Mouse (Mus musculus) limb, embryonic 12.5 days (tissue): ENCODE data around the gene E4f1. TPM values are rescaled to one million over a fixed set of nuclear protein-coding genes. Genes with fewer than 3 reads are reported as not detected.

ENCODE experiments used
- ATAC-seq: fragments of 200-750 bp; cut with Nextera tagmentation; 2 replicates; pipeline ENCODE4 v1.8.0; 2017; ENCODE audit warnings: low read depth, moderate TSS enrichment; ENCODE audit not compliant: insufficient number of reproducible peaks, insufficient read depth, low FRiP score, low TSS enrichment
- H3K27ac ChIP-seq: fragments of 300-500 bp; sonication (generic); 2 replicates; pipeline ENCODE4 v1.5.1; 2016; ENCODE audit warnings: mild to moderate bottlenecking, moderate library complexity
- H3K27me3 ChIP-seq: fragments of 300-500 bp; sonication (generic); 2 replicates; pipeline ENCODE4 v1.6.1; 2016; ENCODE audit warnings: mild to moderate bottlenecking, moderate library complexity
- H3K36me3 ChIP-seq: fragments of 300-500 bp; sonication (generic); 2 replicates; pipeline ENCODE4 v1.6.1; 2016; ENCODE audit warnings: mild to moderate bottlenecking, moderate library complexity
- H3K4me1 ChIP-seq: fragments of 300-500 bp; sonication (generic); replicated peaks from 2 replicates; pipeline ENCODE4 v1.6.1; 2016
- H3K4me2 ChIP-seq: fragments of 300-500 bp; sonication (generic); 2 replicates; pipeline ENCODE4 v1.6.1; 2016; ENCODE audit warnings: mild to moderate bottlenecking, moderate library complexity
- H3K4me3 ChIP-seq: fragments of 300-500 bp; sonication (generic); replicated peaks from 2 replicates; pipeline ENCODE4 v1.5.1; 2016; ENCODE audit warnings: mild to moderate bottlenecking
- H3K9ac ChIP-seq: fragments of 300-500 bp; sonication (generic); replicated peaks from 2 replicates; pipeline ENCODE4 v1.6.1; 2016; ENCODE audit warnings: mild to moderate bottlenecking, moderate library complexity
- H3K9me3 ChIP-seq: fragments of 300-500 bp; sonication (generic); 2 replicates; pipeline ENCODE4 v1.6.1; 2016; ENCODE audit warnings: mild to moderate bottlenecking, moderate library complexity
- WGBS: fragments of 180-500 bp; shearing (Covaris S2); methylation state at CpG from one replicate; pipeline ENCODE4 v1.1.7; 2016; 5-methylcytosine and 5-hydroxymethylcytosine counted together
- polyA plus RNA-seq: library from polyadenylated mRNA; unstranded; fragments of >200 nt; fragmentation: Nextera tagmentation; extraction: Ambion mirVana; gene quantifications from 2 replicates; pipeline ENCODE4 v1.2.1, GENCODE M21; 2016

E4f1 gene
- polyA plus RNA-seq, 1 experiment from 2014 or later = 37.2 TPM

GRCm38 (mm10) chr17:24496026-24496425 lies 25.9 kb upstream of the E4f1 start:
- Histone ChIP-seq H3K27ac (no peak overlapping the region), H3K4me1 (0 out of 2 replicates have a peak, but pooled peaks cover 2% of the 10 kb centered on the region), H3K27me3 (peaks cover 1% of the 10 kb centered on the region; the same call in 1 of the 2 replicates), H3K9me3 (no peaks in the 10 kb centered on the region), H3K9ac (no peak overlapping the region), H3K4me3 (no peak overlapping the region), H3K4me2 (no peak overlapping the region), H3K36me3 (peaks cover 29% of the 10 kb centered on the region)
- WGBS = 76% methylated on average over 1 of the region's 1 CpGs
- ATAC-seq = no peak

- Histone ChIP-seq H3K27ac (no peak overlapping the region), H3K9me3 (no peaks in the 10 kb centered on the region), H3K36me3 (peaks cover 23% of the 10 kb centered on the region), H3K4me3 (no peak overlapping the region), H3K27me3 (peaks cover 5% of the 10 kb centered on the region), H3K4me1 (0 out of 2 replicates have a peak, but pooled peaks cover 2% of the 10 kb centered on the region), H3K4me2 (no peak overlapping the region), H3K9ac (no peak overlapping the region)
- 86% methylated on average over 3 of the region's 3 CpGs for WGBS
- ATAC-seq = no peak
Measured at GRCm38 (mm10) chr17:24495443-24495842, 25.3 kb upstream of the E4f1 start.

GRCm38 (mm10) chr17:24494627-24495335 lies 24.7 kb upstream of the E4f1 start:
- no peak for ATAC-seq
- Histone ChIP-seq H3K9me3 (no peaks in the 10 kb centered on the region), H3K4me1 (0 out of 2 replicates have a peak, but pooled peaks cover 2% of the 10 kb centered on the region), H3K27ac (no peak overlapping the region), H3K9ac (no peak overlapping the region), H3K4me2 (no peak overlapping the region), H3K36me3 (peaks cover 19% of the 10 kb centered on the region), H3K4me3 (no peak overlapping the region), H3K27me3 (peaks cover 12% of the 10 kb centered on the region)
- WGBS = 43% methylated on average over 2 of the region's 2 CpGs

- Histone ChIP-seq H3K27me3 (peaks cover 37% of the 10 kb centered on the region), H3K4me2 (no peak overlapping the region), H3K4me1 (peaks cover 19% of the 10 kb centered on the region), H3K27ac (no peak overlapping the region), H3K9me3 (no peaks in the 10 kb centered on the region), H3K36me3 (no peaks in the 10 kb centered on the region), H3K4me3 (no peak overlapping the region), H3K9ac (no peak overlapping the region)
- ATAC-seq = no peak
- 78% methylated on average over 4 of the region's 4 CpGs for whole genome bisulfite sequencing
Measured at GRCm38 (mm10) chr17:24490399-24490798, 20.3 kb upstream of the E4f1 start.

GRCm38 (mm10) chr17:24489265-24490030 lies 19.3 kb upstream of the E4f1 start:
- 17% methylated on average over 19 of the region's 19 CpGs for WGBS
- Histone ChIP-seq H3K4me2 (peak overlapping the region; percentile 95), H3K4me1 (peaks cover 21% of the 10 kb centered on the region), H3K27ac (no peak overlapping the region), H3K9ac (peak overlapping the region; percentile 83), H3K4me3 (peak overlapping the region; percentile 80), H3K9me3 (no peaks in the 10 kb centered on the region), H3K36me3 (no peaks in the 10 kb centered on the region), H3K27me3 (peaks cover 37% of the 10 kb centered on the region)
- ATAC-seq = 0 out of 2 replicates have a peak, but pooled peaks have one; percentile 7

GRCm38 (mm10) chr17:24488662-24489264 lies 18.6 kb upstream of the E4f1 start:
- Histone ChIP-seq H3K9me3 (no peaks in the 10 kb centered on the region), H3K4me3 (peak overlapping the region; percentile 80), H3K27ac (peak overlapping the region; percentile 35; the same call in 1 of the 2 replicates), H3K27me3 (peaks cover 37% of the 10 kb centered on the region), H3K9ac (peak overlapping the region; percentile 83), H3K4me1 (peaks cover 21% of the 10 kb centered on the region), H3K36me3 (no peaks in the 10 kb centered on the region), H3K4me2 (peak overlapping the region; percentile 95)
- under 1% methylated on average over 63 of the region's 81 CpGs for WGBS
- ATAC-seq = 0 out of 2 replicates have a peak, but pooled peaks have one; percentile 54

GRCm38 (mm10) chr17:24488186-24488661 lies 18.1 kb upstream of the E4f1 start, which contains the start of gene Caskin1:
Gene Caskin1 (plus strand): TSS chr17:24488601.
- H3K36me3 ChIP-seq = no peaks in the 10 kb centered on the region
- peak; percentile 53 for ATAC-seq
- 1% methylated on average over 38 of the region's 45 CpGs for WGBS
- peak within 1 kb of the TSS; percentile 83 for H3K9ac ChIP-seq
- peaks cover 37% of the 10 kb centered on the region for H3K27me3 ChIP-seq
- peak within 1 kb of the TSS; percentile 95 for H3K4me2 ChIP-seq
- H3K4me3 ChIP-seq = peak within 1 kb of the TSS; percentile 80
- H3K27ac ChIP-seq = peak within 1 kb of the TSS; percentile 35; the same call in 1 of the 2 replicates
- no peaks in the 10 kb centered on the region for H3K9me3 ChIP-seq
- peaks cover 21% of the 10 kb centered on the region for H3K4me1 ChIP-seq

- H3K9ac ChIP-seq = no peak overlapping the region; the same call in 1 of the 2 replicates
Measured at GRCm38 (mm10) chr17:24485090-24485860, 15.2 kb upstream of the E4f1 start.

GRCm38 (mm10) chr17:24483495-24483894 lies 13.4 kb upstream of the E4f1 start:
- WGBS = 84% methylated on average over 3 of the region's 3 CpGs
- ATAC-seq = no peak

More at GRCm38 (mm10) chr17:24485090-24485860, 15.2 kb upstream of the E4f1 start:
- H3K9me3 ChIP-seq = no peaks in the 10 kb centered on the region
- H3K27ac ChIP-seq = no peak overlapping the region
- peaks cover 21% of the 10 kb centered on the region for H3K4me1 ChIP-seq
- 42% methylated on average over 11 of the region's 11 CpGs for WGBS
- ATAC-seq = no peak
- H3K36me3 ChIP-seq = no peaks in the 10 kb centered on the region
- H3K4me2 ChIP-seq = 0 out of 2 replicates have a peak overlapping the region, but pooled peaks have one; percentile 17
- 0 out of 2 replicates have a peak overlapping the region, but pooled peaks have one; percentile 3 for H3K4me3 ChIP-seq
- H3K27me3 ChIP-seq = peaks cover 30% of the 10 kb centered on the region

GRCm38 (mm10) chr17:24481027-24481815 lies 11.1 kb upstream of the E4f1 start:
- Histone ChIP-seq H3K27ac (no peak overlapping the region), H3K36me3 (peaks cover 18% of the 10 kb centered on the region), H3K9me3 (no peaks in the 10 kb centered on the region), H3K4me3 (no peak overlapping the region), H3K4me2 (no peak overlapping the region), H3K9ac (no peak overlapping the region), H3K27me3 (no peaks in the 10 kb centered on the region), H3K4me1 (peaks cover 18% of the 10 kb centered on the region)
- no peak for ATAC-seq
- 94% methylated on average over 20 of the region's 20 CpGs for WGBS

More at GRCm38 (mm10) chr17:24483495-24483894, 13.4 kb upstream of the E4f1 start:
- H3K27me3 ChIP-seq = peaks cover 15% of the 10 kb centered on the region
- no peaks in the 10 kb centered on the region for H3K9me3 ChIP-seq
- no peak overlapping the region for H3K9ac ChIP-seq
- no peaks in the 10 kb centered on the region for H3K36me3 ChIP-seq
- peaks cover 15% of the 10 kb centered on the region for H3K4me1 ChIP-seq
- no peak overlapping the region for H3K27ac ChIP-seq
- no peak overlapping the region for H3K4me3 ChIP-seq
- H3K4me2 ChIP-seq = no peak overlapping the region
